Mouse (Mus musculus) right cerebral cortex, postnatal 14 days (tissue): ENCODE data around the gene Kcnip1.

ENCODE experiments used
- DNase-seq: peaks from one replicate; pipeline ENCODE4 v3.0.0; 2022

The Kcnip1 gene

DNA sequence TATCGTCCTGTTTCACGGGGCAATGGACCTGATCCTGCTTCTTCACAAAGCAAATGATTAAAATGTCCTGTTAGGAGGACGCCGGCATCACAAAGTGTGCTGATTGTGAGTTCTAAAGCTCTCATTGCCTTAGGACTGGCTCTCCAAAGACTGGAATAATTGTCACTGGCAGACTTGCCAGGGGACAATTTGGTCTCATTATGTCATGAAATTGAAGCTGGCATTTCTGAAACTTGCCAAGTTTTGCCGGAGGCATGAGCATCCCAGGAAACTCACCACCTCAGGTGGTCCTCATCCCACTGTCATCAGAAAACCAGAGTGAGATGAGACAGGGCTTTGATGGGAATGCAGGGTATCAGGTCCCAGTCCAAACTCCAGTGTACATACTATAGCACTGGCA lies 171.6 kb downstream of the Kcnip1 start:
- no peak for DNase-seq

DNA sequence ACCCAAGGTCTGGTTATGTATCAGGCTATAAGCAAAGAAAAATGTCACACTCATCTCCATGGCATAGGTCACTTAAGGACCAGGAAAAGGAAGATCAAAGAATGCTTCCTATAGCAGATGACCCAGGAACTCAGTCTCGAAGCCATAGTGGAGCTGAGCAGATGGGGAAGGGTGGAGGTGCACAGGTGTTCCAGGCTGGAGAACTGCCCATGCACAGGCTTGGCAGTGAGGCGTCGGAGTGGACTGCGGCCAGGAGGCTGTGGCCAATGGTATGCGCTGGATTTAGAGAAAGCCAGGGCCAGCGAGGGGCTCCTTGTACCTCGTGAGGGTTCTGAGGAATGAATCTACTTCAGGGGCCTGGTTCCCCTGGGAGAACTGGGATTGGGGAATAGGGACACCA lies 172.1 kb downstream of the Kcnip1 start:
- DNase-seq, result no peak

DNA sequence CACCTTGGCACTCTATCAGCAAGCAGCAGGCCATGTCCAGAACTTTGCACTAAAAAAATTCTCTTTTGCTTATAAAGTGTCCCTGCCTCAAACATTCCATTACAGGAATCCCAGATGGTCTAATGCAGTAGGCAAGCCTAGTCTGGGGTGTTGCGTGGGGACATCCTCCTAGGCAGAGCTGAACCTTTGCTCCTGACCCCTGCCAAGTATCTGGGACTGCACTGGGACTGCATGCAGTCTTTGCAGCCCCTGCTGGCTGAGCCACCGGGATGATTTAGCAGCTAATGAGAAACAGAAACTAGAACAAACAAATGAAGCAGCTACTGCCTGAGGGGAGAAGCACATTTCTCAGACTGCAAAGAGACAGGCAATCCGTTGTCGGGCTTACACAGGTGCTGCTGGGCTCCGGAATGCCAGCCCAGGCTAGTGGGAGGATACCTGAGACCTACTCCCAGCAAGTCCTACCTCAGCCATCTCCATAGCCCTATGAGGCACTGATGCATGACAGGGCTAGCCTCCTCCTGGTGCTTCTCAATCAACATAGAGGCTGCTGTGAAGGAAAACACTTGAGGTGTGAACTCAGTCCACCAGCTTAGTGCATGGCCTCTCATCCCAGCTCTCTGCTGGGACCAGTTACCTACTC lies 174.0 kb downstream of the Kcnip1 start:
- DNase-seq, result no peak

DNA sequence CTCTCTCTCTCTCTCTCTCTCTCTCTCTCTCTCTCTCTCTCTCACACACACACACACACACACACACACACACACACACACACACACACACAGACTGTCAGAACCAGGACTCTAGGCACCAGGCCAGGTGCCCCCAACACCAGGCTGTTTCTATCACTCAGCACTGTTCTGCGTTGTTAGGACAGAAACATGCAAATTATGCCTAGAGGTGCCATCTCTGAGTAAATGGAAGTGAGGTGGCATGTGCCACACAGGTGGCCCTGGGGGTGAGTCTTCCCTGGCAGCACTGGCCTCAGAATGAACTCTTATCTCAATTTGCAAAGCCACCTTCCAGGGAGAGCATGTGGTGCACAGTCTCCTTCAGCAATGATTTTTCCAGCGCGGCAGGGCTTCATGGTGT lies 176.9 kb downstream of the Kcnip1 start:
- no peak for DNase-seq

DNA sequence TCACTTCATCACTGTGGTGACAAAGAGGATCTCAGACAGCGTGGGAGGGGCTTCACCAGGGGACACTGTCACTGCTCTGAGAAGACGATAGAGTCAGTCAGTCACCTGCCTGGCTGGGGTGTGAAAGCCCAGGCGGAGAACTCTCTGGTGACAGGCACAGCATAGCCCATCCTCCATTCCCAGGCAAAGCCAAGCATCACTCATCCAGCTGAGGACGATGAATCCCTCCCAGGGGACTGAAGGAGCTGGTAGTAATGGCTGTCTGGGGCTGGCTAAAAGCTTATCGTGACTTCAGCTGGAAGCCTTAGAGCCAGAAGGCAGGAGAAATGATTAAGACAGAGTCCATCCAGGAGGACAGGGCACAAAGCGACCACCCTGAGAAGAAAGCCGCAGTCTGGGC lies 182.8 kb downstream of the Kcnip1 start:
- no peak for DNase-seq

DNA sequence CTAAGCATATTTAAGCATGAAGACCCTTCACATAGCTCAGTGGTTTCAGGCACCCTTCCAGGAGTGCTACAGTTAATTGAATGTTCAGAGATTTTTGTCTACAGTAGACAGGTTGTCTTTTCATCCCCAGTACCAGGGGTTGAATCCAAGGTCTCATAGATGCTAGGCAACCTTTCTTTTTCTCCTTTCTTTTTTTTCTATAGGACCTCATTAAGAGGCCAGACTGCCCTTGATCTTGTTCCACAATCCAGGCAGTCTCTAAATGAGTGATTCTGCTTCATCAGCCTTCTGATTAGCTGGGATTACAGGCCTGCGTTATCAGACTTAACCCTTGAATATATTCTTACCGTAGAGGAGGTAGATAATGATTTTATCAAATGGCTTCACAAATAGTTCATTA lies 189.9 kb downstream of the Kcnip1 start:
- no peak for DNase-seq

DNA sequence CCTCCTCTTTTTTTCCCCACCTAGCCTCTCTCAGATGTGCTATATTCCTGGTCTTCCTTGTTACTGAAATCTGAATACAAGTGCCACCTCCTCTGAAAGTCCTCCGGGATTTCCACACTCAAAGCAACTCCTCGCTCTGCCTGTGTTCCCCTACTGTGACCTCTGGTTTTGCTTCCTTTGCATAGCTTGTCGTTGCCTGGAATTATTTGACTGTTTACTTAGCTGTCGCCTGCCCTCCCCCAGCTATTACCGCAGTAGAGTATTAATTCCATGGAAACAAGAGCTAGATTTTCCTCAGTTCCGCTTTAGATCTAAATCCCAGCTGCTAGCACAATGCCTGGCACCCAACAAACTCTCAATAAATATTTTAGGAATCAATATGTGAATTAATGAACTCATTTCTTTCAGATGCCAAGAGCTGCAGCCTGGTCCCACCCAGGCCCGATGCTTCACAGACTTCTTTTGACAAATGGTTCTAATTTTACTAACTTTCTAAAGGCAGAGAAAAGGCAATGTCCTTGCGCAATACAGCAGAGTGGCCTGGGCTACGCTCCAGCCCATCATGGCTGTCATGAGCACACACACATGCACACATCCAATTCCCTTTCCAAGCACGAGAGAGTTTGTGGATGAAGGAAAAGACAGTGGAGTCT lies 192.4 kb downstream of the Kcnip1 start:
- DNase-seq, result no peak

DNA sequence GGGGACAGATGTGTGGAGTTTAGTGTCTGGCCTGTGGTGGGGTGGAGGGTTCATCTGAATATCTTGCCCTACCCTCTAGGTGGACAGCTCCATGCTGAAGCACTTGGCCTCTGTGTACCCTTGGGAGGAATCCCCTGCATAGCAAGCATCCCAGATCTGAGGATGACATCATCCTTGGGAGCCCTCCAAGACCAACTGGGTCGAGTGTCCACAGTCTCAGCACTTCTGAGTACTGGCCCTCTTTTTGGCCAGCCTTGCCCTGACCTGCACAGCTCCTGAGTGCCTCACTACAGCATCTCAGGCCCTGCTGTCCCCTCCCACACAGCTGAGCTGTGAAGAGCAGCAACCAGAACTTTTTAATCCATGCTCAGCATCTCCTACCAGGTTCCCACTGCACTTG lies 193.0 kb downstream of the Kcnip1 start:
- no peak for DNase-seq

DNA sequence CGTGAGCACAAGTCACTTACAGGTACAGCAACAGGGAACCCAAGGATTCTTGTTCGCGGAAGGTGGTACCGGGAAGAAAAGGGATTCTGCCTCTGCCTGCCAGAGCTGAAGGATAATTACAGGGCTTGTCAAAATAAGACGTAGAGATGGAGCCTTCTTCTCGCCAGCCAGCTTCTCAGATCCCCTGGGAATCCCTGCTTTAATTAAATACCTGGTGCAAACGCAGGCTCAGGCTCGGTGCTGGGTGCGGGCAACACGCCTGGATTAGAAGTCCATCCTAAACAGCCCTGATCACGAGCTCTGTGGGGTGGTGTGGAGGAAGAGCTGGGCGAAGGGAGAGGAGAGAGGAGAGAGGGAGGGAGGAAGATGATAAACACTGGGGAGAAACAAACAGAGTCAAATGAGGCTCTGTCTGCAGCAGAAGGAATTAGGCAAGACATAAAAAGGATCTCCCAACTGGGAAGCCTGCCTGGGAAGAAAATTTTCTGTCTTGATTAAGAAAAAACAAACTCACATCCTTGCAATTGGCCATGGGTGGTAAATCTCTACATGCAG lies 194.8 kb downstream of the Kcnip1 start:
- no peak for DNase-seq

DNA sequence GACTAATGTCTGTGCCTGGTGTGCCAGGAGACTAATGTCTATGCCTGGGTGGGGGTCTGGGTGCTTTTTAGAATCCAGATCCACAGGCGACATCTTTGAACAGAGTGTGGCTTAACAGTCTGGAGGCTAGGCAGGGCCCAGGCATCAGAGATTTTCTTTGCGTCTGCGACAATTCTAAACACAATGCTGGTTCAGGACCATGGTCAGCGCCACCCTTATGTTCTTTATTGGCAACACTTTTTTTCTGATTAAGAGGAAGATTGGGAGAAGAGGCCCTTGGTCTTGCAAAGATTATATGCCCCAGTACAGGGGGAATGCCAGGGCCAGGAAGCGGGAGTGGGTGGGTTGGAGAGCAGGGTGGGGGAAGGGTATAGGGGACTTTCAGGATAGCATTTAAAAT lies 205.6 kb downstream of the Kcnip1 start:
- DNase-seq, result no peak

DNA sequence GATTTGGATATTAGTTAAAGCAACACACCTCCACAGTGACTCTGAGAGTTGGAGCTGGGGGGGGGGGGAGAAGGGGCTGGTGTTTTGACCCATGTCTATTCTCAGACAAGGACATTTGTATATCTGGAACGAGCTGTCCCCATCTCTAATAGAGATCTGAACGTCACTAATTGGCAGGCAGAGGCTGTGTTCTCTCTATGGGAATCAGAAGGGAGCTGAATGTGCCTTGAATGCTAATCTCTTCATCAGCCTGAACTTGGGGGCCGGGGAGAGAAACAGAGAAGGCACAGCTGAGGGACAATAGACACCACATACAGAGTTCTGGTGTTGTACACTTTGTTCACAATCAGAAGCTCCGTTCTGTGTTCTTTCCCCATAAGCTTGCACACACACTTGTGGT lies 206.4 kb downstream of the Kcnip1 start:
- DNase-seq, result no peak

DNA sequence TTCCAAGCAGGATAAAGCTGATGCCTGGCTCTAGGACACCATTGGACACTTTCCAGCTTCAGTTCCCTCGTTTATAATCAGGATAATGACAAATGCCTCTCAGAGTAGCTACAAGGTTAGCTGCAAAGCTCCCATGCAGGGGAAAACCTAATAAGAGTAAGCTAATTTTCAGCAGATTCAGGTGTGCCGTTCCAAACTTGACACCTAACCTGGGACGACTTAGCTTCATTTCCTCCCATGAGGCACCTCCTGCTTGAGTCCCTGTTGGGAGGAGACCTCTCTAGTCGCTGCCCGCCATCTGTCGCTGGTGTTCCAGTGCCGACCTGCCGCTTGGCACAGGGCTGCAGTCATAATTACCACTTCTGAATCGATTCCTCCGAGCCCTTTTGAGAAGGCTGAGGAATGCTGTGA lies 211.4 kb downstream of the Kcnip1 start:
- DNase-seq, result no peak

DNA sequence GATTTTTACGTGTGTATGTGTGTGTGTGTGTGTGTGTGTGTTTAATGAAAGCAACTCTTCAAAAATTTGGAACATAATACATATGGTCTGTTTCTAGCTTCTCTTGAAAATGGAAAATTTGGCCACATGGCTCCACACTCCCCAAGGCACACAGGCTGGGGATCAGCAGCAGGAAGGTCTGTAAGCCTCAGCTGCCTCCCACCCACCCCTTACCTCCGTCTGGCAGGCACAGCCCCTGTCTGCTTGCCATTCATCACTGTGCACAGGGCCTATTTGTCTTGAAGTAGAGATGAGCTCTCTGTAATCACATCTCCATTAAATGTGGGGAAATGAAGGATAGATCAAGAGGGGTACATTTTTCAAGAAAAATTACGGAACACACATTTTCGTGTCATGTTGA lies 212.7 kb downstream of the Kcnip1 start:
- DNase-seq, result no peak

DNA sequence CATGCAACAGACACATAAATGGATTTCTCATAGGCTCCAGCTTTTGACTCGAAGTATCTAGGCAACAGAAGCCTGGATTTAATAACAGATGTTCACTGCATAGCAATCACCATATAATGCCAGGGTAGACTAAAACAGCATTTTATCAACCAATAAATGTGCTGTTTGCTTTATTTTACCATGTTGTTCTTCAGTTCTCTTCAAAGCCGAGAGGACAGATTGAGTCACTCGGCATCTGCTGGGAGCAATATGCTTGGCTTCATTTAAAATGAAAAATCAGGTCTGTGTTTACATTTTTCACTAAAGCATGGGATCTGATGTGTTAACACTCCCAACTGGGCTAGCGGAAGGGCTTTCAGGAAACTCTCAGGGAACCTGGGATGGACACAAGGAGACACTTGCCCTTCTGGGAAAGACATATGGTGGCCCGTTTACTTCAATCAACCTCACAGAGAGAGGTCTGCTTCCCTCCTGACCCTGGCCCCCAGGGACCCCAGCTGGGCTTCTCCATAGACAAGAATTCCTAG lies 220.3 kb downstream of the Kcnip1 start:
- no peak for DNase-seq

DNA sequence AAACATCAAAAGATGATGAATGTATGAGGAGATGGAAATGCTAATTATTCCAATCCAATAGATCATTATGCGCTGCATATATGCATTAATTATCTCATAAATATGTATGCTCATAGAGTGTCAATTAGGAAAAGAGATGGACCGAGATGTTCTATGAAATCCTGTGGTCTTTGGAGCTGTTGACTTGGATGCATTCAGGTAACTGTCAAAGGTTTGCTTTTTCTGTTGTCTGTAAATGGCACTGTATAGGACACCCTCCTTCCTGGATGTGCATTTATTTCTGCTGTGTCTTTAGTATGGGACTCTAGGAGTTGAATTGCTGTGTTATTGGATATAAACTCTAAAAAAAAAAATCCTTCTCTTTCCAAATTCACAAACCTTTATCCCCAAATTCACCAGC lies 220.9 kb downstream of the Kcnip1 start:
- DNase-seq, result no peak

DNA sequence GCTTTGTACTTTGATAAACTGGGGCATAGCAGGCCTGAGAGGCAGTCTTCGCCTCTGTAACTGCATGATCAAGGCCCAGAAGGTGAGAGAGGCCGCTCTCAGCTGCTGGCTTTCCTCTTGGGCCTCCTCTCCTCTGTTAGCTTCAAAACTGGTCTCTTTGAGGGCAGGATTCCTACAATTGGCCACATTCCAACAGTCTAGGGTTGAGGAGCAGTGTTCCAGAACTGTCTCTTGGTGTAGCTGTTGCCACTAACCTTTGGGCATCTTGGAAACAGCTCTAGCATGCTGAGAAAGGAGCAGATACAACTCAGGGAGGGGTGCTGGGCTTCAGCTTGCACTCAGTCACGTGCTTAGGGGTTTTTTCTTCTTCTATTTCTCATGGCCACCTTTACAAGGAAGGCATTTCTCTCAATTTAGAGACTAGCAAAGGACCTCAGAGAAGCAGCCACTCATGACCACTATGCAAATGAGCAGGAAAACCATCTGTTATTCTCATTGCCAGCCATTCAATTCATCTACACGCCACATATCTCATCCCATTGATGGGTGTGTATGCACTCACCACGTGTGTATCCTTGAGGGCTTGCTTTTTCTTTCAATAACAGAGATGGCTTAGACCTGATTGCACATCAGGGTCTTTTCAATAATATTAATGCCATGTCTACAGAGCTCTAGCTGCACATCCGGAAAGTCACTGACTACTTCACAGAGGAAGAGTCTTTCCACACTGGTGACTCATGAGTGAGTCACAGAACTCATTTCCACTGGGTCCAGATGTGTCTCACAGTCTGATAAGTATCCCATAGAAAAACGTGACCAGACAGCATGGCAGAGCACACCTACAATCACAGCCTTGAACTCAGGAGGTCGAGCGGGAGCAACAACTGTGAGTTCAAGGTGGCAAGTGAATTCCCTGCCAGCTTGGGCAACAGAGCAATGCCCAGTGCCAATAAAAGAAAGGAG lies 225.7 kb downstream of the Kcnip1 start:
- DNase-seq, result no peak

DNA sequence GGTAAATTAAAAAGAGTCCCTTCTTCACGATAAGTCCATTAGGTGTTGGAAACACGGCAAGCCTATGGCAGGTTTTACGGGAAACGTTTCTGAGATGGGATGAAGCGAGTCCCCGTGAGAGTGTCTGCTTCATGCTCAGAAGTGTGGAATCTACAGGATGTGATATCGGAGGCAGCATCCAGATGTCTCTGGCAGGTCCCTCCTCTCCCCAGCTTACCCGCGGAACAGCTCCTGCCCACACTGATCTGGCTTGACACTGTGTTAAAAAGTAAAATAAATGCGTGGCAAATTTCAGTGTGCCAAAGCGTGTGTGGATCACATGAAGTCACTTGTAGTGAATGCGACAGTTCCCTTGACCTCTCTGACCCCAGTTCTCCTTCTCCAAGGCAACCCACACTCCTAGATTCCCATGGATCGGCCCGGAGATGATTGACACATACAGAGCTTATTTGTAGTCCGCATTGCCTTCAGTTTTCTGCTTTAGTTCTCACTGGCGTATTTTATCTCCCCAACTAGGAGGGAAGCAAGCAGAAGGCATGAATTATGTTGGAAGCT lies 231.7 kb downstream of the Kcnip1 start:
- no peak for DNase-seq

DNA sequence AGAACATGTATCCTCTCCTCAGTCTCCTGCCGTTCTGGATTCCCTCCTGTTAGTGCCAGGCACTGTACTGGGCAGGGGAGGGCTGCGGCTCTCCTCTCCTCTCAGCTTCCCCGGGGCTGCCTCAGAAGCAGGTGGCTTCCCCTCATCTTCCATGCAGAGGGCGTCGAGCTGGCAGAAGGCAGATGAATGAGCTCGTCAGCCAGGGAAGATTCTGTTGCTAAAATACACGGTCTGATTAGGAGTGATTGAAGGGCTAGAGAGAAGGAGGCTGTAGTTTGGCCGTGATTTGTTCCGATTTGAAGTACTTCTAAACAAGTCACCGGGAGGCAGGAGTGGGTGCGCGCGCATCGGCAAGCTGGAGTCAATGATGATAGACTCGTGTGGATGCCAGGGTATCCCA lies 236.3 kb downstream of the Kcnip1 start:
- DNase-seq, result peak; percentile 52

DNA sequence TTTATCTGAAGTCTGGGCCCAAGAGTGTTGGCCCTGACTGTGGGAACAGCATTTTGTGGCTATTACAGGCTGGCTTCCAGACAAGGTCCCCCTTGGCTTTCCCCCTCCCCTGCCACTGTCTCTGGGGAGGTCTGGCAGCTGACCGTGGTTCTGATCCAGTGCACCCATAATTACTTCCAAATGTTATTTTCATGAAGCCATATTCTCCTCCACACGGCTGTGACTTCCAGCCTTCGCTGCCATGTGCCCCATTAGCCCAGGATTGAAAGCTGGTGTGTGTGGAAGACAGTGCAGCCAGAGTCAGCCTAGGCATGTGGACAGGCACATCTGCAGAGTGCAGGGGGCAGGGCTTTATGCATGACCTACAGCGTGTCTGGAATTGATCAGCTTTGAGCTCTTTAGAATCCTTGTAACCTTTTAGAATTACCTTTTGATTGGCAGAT lies 240.5 kb downstream of the Kcnip1 start:
- no peak for DNase-seq

DNA sequence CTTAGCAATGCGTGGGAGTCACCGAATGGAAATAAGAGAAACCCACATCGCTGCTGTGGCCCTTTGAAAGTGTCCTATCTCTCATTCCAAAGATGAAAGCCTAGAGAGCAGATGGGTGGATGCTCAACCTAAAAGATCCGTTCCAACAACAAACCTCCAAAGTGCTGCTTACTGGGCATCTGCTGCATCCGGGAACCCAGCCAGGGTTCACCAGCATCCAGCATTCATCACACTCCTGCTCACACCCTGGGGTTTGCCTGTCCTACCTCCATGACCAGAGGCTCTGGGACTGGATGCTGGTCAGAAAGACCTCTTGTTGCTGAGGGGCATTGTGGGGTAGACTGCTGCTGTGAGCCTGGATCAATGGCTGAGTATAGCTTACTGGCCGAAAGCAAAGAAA lies 241.4 kb downstream of the Kcnip1 start:
- DNase-seq, result no peak

DNA sequence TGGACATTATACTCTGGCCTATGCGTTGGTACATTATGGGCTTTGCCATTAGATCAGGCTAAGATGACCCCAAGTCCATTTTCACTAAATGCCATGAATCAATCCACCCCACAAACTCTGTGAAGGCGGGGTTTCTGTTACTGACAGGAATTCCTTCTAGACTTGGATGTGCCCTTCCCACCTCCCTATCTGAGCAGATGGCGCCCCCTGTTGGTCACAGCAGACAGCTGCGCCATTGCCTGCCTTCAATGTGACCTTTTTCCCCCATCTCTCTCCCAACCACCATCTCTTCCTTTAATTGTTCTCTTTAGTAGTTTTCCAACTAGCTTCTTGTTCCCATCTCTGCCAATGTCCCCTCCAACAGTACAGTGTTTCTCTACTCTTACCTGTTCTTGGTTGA lies 243.0 kb downstream of the Kcnip1 start:
- no peak for DNase-seq

DNA sequence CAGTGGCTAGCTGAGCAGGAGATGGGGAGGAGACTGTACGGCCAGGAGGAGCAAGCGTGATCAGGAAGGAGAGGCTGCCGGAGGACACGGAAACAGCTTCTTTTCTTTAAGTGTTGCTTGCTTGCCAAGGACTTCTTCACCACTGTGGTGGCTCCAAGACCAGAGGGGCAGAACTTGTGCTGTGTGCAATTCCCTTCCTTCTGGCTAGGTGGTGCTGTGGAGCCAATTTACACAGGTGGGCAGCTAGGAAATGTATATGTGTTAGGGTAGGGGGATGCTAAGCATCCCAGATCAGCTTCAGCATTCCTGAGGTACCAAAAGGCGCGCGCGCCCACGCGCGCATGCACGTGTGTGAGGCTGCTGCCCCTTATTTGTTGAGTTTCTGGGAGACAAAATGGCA lies 243.5 kb downstream of the Kcnip1 start:
- no peak for DNase-seq

DNA sequence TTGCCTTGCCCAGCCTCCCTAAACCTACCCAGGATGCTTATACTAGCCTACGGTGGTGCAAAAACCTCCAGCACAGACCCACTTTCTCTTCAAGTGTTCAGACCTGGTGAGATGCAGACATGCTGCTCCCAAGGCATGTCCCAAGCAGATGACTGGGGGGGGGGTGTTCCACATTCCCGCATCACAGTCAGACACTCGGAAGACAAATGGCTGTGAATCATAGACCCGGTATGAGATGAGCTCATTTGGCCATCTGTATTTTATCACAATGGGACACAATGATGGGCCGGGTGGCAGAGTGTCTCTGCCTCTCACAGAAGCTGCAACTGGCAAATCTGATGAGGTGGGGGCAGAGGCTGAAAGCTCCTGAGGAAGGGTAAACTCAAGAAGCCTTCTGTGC lies 244.2 kb downstream of the Kcnip1 start:
- no peak for DNase-seq
